Mouse (Mus musculus) megakaryocyte, adult 5-6 weeks (primary cell): Measurements from ENCODE around the gene Cbl. TPM values are rescaled to one million over a fixed set of nuclear protein-coding genes. Genes with fewer than 3 reads are reported as not detected.

Experiments used
- ATAC-seq: 2 replicates; pipeline ENCODE4 v1.8.0; 2016; ENCODE audit warnings: mild to moderate bottlenecking, inconsistent platforms; ENCODE audit not compliant: poor library complexity, severe bottlenecking
- total RNA-seq, 2 experiments: library from RNA; stranded (forward) in 1 of 2; stranded (reverse) in 1 of 2; fragments of 153-499, 151-499 nt in 1 of 2; fragments of 221-1000, 200-1000 nt in 1 of 2; gene quantifications; 2 replicates each; pipeline versions ENCODE4 v1.2.3 to v1.2.4; 2015 to 2017

Cbl gene
- total RNA-seq, 2 experiments from 2014 or later, result 45.3 to 180 TPM

DNA sequence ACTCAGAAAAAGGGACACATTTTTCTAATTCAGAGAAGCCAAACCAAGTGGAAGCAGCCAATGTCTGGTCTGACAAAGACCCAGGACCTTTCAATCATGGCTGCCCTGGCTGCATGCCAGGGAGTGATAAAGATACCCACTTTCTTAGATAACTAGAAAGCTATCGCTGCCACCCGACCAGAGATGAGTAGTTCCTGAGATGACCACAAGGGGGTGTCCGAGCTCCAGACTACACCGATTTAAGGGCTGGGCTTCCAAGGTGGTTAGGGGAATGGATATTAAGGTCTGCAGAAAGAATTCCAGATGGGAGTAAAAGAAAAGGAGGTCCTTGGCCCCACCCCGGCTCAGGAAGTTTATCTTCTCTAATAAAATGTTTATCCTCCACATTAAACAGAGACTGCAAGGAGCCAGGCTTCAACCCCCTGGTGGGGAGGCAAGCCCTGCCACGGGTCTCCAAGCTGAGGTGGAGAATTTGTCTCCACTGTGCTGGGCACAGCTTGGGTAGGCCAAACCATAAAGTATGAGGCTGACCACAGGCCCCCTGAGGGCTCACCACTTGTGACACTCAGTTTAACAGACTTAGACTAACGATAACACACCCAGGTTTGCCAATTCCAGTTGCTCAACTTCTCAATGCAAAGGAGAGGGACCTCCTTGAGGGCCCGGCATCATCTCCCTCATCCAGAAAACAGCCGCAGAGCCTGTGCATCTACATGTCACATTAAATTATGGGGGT is 124.3 kb downstream of the Cbl start:
- no peak for ATAC-seq

DNA sequence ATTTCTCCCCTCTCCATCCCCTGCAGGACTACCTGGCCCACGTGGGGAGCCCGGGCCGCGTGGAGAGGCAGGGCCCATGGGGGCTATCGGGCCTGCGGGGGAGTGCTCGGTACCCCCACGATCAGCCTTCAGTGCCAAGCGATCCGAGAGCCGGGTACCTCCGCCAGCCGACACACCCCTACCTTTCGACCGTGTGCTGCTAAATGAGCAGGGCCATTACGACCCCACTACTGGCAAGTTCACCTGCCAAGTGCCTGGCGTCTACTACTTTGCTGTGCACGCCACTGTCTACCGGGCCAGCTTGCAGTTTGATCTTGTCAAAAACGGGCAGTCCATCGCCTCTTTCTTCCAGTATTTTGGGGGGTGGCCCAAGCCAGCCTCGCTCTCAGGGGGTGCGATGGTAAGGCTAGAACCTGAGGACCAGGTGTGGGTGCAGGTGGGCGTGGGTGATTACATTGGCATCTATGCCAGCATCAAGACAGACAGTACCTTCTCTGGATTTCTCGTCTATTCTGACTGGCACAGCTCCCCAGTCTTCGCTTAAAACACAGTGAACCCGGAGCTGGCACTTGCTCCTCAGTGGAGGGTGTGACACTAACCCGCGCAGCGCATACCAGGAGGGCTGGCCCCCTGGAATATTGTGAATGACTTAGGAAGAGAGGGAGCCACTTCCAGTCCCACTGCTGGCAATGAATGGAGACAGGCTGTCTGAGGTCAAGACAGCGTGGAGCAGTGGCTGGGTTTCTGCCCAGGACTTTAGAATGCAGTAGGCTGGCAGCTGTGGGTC is 125.4 kb downstream of the Cbl start:
- ATAC-seq, result no peak

DNA sequence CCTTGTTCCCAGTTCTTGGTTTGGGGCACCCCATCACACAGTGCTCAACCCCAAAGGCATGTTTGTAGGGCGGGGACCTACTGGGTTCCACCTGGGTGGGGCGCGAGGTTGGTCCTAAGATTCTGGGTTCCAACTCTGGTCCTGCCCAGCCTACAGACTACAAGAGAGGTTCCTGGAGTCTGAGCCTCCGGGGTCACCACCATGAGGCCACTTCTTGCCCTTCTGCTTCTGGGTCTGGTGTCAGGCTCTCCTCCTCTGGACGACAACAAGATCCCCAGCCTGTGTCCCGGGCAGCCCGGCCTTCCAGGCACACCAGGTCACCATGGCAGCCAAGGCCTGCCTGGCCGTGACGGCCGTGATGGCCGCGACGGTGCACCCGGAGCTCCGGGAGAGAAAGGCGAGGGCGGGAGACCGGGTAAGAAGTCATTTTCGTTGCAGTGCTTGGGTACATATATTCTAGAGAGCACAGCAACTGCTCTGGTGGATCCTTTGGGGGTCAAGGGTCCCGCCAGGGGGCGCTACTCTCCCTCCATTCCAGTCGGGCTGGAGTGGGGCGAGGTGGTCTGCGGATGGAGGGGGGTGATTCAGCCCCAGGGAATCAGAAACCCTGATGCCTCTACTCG is 126.2 kb downstream of the Cbl start:
- ATAC-seq, result no peak

DNA sequence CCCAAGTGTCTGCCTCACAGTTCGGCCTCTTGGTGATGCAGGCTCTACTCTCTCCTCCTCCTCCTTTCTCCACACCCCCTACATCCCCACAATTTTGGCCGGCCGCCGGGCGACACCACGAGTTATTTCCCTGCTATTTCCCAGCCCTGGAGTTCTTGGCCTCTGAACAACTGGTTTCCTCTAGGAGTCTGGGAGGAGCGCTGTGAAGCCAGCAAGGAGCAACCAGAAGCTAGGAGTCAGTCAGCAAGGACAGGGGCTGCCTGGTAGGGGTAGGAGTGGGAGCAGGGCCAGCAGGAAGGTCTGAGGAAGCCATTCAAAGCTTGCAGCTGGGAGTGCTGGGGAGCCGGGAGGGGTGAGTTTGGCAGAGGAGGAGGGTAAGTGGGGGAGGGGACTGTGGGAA is 126.7 kb downstream of the Cbl start, which contains the start of gene C1qtnf5:
Gene C1qtnf5 (plus strand): TSS at position 136 of the 400 bp plus-strand sequence.
- ATAC-seq, result no peak

DNA sequence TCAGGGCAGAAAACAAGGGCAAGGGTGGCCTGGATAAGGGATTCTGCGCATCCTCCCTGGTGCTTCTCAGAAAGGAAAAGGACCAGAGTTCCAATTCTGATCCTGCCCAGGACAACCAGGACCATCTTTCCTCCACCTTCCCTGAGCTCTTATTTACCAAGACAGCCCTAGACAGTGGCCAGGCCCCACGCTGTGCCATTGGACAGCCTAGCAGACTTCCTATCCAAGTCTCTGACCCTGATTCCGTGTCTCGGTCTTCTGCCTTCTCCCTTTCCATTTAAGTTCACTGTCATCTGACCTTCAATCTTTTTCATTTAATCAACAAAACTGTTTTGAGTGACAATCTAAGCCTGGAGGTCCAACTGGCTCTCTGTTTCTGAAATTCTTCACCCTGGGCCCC is 127.3 kb downstream of the Cbl start:
- no peak for ATAC-seq

DNA sequence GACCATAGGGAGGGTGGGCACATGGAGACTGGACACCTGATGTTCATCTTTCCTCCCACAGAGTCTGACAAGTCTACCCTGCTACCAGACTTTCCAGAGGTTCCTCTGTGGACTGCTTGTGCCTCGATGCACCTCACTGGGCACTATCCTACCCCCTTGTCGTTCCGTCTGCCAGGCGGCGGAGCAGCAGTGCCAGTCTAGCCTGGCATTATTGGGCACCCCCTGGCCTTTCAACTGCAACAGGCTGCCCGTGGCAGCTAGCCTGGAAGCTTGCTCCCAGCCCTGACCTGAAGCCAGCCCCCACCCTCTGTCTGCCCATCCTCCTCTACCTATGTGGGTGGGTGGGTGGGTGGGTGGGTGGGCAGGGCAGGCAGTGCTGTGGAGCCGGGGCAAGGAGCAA is 127.7 kb downstream of the Cbl start:
- no peak for ATAC-seq

DNA sequence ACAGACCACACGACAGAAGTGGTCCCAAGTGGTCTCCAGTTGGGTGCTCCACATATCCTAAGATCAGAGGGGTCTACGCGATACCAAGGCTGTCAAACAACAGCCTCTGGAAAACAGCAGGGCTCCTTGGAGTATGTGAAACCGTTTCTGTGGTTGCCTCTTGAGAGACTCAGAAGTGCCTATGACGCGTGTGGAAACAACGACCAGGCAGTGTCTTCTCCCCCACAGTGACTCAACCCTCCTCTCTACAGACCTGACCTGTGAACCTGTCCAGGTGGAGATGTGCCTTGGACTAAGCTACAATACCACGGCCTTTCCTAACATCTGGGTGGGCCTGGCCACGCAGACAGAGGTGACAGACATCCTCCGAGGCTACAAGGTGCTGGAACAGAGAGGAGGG is 128.1 kb downstream of the Cbl start:
- ATAC-seq, result peak; percentile 28; the same call in 1 of the 2 replicates

DNA sequence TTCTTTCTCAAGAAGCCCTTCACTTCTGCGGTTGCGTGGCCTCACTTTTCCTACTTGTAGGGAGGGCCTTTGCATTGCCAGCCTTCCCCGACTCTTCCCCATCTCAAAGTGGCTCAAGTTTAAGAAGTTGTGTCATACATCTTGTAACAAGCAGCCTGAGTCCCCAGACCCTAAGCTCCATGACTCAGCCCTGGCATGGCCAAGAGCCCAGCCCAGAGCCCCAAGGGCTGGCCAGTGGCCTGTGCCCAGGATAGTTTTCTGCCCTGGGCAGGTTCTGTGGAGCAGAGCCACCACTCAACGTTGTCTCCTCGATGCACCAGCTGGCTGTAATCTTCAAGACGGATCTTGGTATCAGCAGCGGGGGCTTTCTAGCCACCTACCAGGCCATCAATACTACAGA is 129.0 kb downstream of the Cbl start:
- peak; percentile 47 for ATAC-seq

DNA sequence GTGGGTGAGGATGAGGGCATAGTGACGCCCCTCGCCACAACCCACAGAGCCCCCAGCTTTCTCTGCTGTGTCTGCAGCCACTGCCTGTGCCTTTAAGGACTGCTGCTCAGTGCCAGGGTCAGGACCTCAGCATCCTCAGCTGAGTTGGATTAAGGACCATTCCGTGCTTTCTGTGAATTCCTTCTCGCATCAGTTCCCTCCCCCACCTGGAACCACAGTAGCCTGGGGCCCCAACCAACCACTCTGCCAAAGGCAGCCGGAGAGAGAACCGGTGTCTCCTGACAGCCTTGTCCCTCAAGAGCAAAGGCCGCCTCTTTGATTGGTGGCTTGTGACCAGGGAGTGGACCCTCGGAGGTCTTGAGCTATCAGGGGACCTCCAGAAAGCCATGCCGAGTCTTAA is 132.4 kb downstream of the Cbl start, which contains the start of gene Mfrp:
Gene Mfrp (plus strand): TSS at position 240 of the 400 bp plus-strand sequence.
- ATAC-seq, result no peak

DNA sequence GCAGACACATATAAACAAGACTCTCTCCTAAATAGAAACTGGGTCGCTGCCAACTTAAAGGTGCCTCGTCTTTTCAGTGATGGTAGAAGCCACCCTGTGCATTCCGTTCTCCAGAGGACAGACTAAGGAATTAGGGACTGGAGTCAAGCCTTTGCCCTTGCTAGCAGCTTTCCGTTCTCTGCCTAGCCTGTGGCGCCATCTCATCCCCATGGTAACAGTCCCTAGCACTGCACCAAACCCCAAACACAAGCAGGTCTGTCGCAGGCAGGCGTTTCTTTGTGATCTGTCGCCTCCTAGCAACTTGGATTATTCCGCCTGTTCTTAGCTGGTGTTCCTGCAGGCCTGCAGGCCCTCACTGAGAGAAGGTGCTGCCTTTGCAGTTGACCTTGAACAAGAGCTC is 137.3 kb downstream of the Cbl start:
- no peak for ATAC-seq

DNA sequence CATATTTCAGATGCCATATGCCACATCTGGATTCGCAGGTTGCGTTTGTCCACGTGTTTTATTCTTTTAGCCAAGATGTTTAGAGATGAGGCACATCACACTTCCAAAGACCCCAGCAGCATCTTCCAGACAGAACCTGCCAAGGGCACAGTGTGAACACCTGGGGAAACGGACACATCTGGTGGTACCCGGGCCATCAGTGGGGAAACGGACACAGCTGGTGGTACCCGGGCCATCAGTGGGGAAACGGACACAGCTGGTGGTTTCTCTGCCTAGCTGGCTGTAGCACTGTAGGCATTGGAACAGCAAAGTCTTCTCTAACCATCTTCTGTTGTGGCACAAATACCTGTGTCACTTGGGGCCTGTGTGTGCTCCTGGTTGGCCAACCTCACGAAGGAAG is 138.1 kb downstream of the Cbl start:
- no peak for ATAC-seq

DNA sequence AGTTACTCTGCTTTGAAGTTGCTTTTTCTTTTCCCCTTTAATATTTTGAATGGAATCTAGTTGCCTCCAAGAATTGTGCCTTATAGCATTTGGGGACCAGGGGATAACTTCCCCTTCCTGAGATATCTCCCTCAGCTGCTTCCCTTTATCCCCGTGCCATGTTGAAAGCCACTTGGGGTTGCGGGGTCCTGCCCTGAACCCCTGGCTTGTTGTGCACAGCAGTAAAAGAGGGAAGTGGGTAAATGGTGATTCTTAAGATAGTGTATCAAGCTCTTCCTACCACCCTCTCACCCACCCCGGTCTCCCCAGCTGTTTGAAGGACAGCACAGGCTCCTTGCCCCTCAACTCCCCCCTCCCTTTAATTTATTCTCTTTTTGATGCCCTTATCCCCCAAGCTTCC is 139.1 kb downstream of the Cbl start:
- ATAC-seq, result peak; percentile 66

DNA sequence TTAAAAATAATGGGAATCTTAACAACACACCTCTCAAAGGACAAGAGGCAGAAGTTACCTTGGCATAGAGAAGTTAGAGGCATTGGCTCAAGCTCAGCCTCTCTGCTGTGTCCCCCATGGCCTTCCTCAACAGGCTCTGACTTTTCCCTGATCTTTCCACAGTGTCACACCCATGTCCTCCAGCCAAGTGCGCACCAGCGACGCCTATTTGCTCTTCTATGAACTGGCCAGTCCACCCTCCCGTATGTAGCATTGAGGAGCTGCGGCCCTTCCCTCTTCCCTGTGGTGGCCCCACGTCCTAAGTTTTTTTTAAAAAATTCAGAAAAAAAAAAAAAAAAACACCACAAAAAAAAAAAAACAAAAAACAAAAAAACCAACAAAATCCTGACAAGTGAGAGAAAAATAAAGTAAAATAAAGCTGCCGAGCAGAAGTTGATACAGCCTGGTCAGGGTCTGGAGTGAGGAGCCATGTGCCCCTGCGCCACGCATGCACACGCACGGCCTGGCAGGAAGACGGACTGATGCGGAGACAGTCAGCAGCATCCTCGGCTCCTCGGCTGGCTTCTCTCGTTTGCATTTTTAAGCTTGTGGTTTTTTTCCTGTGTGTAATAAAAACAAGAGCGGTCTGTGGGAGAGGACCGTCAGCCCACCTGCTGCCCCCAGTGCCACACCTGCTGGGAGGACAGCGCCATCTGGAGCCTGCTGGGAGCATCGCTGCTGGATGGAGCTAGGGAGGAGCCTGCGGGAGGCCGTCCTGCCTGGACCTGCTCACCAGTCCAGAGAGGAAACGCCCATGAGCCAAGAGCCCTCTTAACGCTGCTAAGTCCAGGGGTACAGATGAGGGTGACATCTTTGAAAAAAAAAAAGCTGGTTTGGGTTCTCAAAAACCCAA is 140.0 kb downstream of the Cbl start:
- peak; percentile 60 for ATAC-seq

Other genes starting within 250 kb of the Cbl start
- 16.0 and 16.7 TPM in 2 replicates for gene Thy1, start 190.7 kb downstream of the Cbl start, total RNA-seq (2015)
- gene Thy1, start 190.7 kb downstream of the Cbl start, total RNA-seq (2017), result 7.5 and 10.5 TPM in 2 replicates
- 1.3 and 4.5 TPM in 2 replicates for gene Usp2, start 167.0 kb downstream of the Cbl start, total RNA-seq (2015)
- 1.1 and 1.3 TPM in 2 replicates for gene Usp2, start 167.0 kb downstream of the Cbl start, total RNA-seq (2017)
- gene Mfrp, start 132.3 kb downstream of the Cbl start, total RNA-seq (2015), result not detected in 2 replicates
- 0.24 TPM in 1 of 2 replicates, not detected in the other for gene Mfrp, start 132.3 kb downstream of the Cbl start, total RNA-seq (2017)
- 0.27 TPM in 1 of 2 replicates, not detected in the other for gene C1qtnf5, start 126.8 kb downstream of the Cbl start, total RNA-seq (2015)
- 0.40 TPM in 1 of 2 replicates, not detected in the other for gene C1qtnf5, start 126.8 kb downstream of the Cbl start, total RNA-seq (2017)
- gene Gm49380, start 120.5 kb downstream of the Cbl start, total RNA-seq (2015), result not detected in 2 replicates
- not detected in 2 replicates for gene Gm49380, start 120.5 kb downstream of the Cbl start, total RNA-seq (2017)
- 35.9 and 36.7 TPM in 2 replicates for gene Rnf26, start 120.5 kb downstream of the Cbl start, total RNA-seq (2015)
- gene Rnf26, start 120.5 kb downstream of the Cbl start, total RNA-seq (2017), result 16.3 and 20.9 TPM in 2 replicates
- 1.6 TPM in 2 replicates for gene Mcam, start 99.6 kb downstream of the Cbl start, total RNA-seq (2015)
- gene Mcam, start 99.6 kb downstream of the Cbl start, total RNA-seq (2017), result 3.2 and 5.8 TPM in 2 replicates
- gene Ccdc153, start 6.6 kb upstream of the Cbl start, total RNA-seq (2015), result not detected in 2 replicates
- not detected in 2 replicates for gene Ccdc153, start 6.6 kb upstream of the Cbl start, total RNA-seq (2017)
- gene Pdzd3, start 17.4 kb upstream of the Cbl start, total RNA-seq (2015), result 0.07 and 0.34 TPM in 2 replicates
- gene Pdzd3, start 17.4 kb upstream of the Cbl start, total RNA-seq (2017), result not detected in 2 replicates
- gene Nlrx1, start 34.5 kb upstream of the Cbl start, total RNA-seq (2015), result 9.5 and 13.1 TPM in 2 replicates
- gene Nlrx1, start 34.5 kb upstream of the Cbl start, total RNA-seq (2017), result 12.1 and 12.4 TPM in 2 replicates
- gene Abcg4, start 54.6 kb upstream of the Cbl start, total RNA-seq (2015), result 1.3 and 3.9 TPM in 2 replicates
- gene Abcg4, start 54.6 kb upstream of the Cbl start, total RNA-seq (2017), result 1.1 and 1.7 TPM in 2 replicates
- gene Hinfp, start 71.6 kb upstream of the Cbl start, total RNA-seq (2015), result 12.3 and 18.4 TPM in 2 replicates
- gene Hinfp, start 71.6 kb upstream of the Cbl start, total RNA-seq (2017), result 13.1 and 15.3 TPM in 2 replicates
- 12.0 and 16.4 TPM in 2 replicates for gene C2cd2l, start 86.2 kb upstream of the Cbl start, total RNA-seq (2015)
- 11.0 and 13.4 TPM in 2 replicates for gene C2cd2l, start 86.2 kb upstream of the Cbl start, total RNA-seq (2017)
- 37.7 and 39.4 TPM in 2 replicates for gene Dpagt1, start 92.0 kb upstream of the Cbl start, total RNA-seq (2015)
- 15.2 and 17.4 TPM in 2 replicates for gene Dpagt1, start 92.0 kb upstream of the Cbl start, total RNA-seq (2017)
- gene H2afx, start 100.6 kb upstream of the Cbl start, total RNA-seq (2015), result 136 and 144 TPM in 2 replicates
- 239 and 262 TPM in 2 replicates for gene H2afx, start 100.6 kb upstream of the Cbl start, total RNA-seq (2017)
- 63.1 and 83.4 TPM in 2 replicates for gene Hmbs, start 110.2 kb upstream of the Cbl start, total RNA-seq (2015)
- 31.2 and 41.1 TPM in 2 replicates for gene Hmbs, start 110.2 kb upstream of the Cbl start, total RNA-seq (2017)
- 19.2 and 19.4 TPM in 2 replicates for gene Vps11, start 127.6 kb upstream of the Cbl start, total RNA-seq (2015)
- gene Vps11, start 127.6 kb upstream of the Cbl start, total RNA-seq (2017), result 22.7 and 26.8 TPM in 2 replicates
- 27.2 and 29.7 TPM in 2 replicates for gene Hyou1, start 145.4 kb upstream of the Cbl start, total RNA-seq (2015)
- 48.3 and 49.7 TPM in 2 replicates for gene Hyou1, start 145.4 kb upstream of the Cbl start, total RNA-seq (2017)
- gene Slc37a4, start 162.8 kb upstream of the Cbl start, total RNA-seq (2015), result 19.7 and 23.5 TPM in 2 replicates
- gene Slc37a4, start 162.8 kb upstream of the Cbl start, total RNA-seq (2017), result 14.8 and 28.3 TPM in 2 replicates
- gene Rps25, start 173.1 kb upstream of the Cbl start, total RNA-seq (2015), result 2,100 and 2,121 TPM in 2 replicates
- 1,309 and 1,413 TPM in 2 replicates for gene Rps25, start 173.1 kb upstream of the Cbl start, total RNA-seq (2017)
- gene Trappc4, start 173.6 kb upstream of the Cbl start, total RNA-seq (2015), result 91.3 and 95.4 TPM in 2 replicates
- gene Trappc4, start 173.6 kb upstream of the Cbl start, total RNA-seq (2017), result 24.1 and 32.5 TPM in 2 replicates
- gene Ccdc84, start 184.5 kb upstream of the Cbl start, total RNA-seq (2015), result 24.5 TPM in 2 replicates
- gene Ccdc84, start 184.5 kb upstream of the Cbl start, total RNA-seq (2017), result 19.8 and 27.1 TPM in 2 replicates
- not detected in 2 replicates for gene Foxr1, start 207.1 kb upstream of the Cbl start, total RNA-seq (2015)
- not detected in 2 replicates for gene Foxr1, start 207.1 kb upstream of the Cbl start, total RNA-seq (2017)
- gene Upk2, start 220.9 kb upstream of the Cbl start, total RNA-seq (2015), result not detected in 2 replicates
- not detected in 2 replicates for gene Upk2, start 220.9 kb upstream of the Cbl start, total RNA-seq (2017)
- gene Bcl9l, start 248.8 kb upstream of the Cbl start, total RNA-seq (2015), result 6.0 TPM in 2 replicates
- gene Bcl9l, start 248.8 kb upstream of the Cbl start, total RNA-seq (2017), result 2.6 and 3.0 TPM in 2 replicates